Mouse (Mus musculus) right cerebral cortex, postnatal 10 days (tissue): ENCODE results near the gene Parg.
"Not testable (repeated sequence)": the region's sequence is repeated elsewhere in the genome, so short reads cannot be mapped to it uniquely, and the experiment has no call there.

ENCODE experiments used
- DNase-seq, 2 experiments: peaks; one replicate each; pipeline ENCODE4 v3.0.0; 2021; ENCODE audit warnings: low spot score in 2 of 2

The Parg gene

DNA sequence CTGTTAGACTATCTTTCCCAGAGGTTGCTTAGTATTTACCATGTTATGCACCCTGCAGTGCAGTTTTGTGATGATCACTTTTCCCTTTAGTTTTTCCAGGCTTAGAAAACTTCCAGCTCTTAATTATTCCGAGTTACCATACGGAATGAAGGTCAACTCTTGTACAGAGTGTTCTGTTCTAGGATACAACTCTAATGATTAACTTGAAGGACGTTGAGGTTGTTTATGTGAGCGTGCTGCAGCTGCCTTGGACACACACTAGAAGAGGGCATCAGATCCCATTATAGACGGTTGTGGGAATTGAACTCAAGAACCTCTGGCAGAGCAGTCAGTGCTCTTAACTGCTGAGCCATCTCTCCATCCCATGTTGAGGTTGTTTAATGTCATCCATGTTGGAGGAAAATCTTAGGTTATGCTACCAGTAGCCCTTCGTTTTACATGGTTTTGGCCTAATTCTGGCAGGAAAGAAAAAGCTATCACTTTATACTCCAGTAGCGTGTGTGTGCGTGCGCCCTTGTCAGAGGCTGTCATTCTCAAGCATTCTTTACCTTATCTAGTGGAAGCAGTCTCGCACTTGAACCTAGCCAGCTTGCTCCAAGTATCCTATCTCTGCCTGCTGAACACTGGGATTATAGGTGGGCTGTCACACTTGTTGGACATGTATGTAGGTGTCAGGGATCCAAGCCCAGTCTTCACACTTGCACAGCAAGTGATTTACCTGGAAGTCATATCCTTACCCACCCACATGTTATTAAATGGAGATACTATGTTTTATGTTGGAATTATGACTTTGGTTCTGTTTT, 22.2 kb upstream of the Parg start:
- no peak for DNase-seq

DNA sequence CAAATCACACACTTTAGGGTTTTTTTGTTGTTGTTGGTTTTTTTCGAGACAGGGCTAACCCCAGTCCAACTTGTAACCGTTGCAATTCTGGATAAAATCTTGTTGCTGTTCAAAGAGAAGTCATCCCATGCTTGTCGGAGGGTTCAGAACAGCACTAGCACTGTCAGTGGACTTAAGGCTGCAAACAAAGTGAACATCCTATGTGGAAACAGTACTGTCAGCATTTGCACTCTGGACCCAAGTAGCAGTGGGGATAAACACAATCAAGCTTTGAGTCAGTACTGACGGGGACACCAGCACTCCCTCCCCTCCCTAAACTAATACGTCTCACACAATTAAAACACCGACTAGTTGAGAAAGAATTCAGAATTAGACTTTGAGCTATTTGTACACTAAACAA, 20.9 kb upstream of the Parg start:
- no peak for DNase-seq

DNA sequence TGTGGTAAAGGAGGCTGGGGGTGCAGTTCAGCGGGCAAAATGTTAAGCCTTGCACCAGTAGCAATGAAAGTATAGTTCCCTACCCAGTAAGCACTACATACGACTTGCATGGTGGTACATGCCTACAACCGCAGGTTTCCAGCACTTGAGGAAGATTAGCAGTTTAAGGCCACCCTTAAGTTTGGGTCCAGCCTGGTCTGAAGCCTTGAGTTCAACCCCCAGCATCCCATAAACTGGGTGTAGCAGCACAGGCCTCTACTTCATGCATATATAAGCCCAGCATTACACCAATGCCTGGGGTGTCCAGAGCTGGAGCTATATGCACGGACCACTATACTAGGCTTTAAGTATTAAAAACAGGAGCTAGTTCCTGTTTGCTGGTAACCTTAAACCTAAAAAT, 17.9 kb upstream of the Parg start:
- DNase-seq, result no peak

DNA sequence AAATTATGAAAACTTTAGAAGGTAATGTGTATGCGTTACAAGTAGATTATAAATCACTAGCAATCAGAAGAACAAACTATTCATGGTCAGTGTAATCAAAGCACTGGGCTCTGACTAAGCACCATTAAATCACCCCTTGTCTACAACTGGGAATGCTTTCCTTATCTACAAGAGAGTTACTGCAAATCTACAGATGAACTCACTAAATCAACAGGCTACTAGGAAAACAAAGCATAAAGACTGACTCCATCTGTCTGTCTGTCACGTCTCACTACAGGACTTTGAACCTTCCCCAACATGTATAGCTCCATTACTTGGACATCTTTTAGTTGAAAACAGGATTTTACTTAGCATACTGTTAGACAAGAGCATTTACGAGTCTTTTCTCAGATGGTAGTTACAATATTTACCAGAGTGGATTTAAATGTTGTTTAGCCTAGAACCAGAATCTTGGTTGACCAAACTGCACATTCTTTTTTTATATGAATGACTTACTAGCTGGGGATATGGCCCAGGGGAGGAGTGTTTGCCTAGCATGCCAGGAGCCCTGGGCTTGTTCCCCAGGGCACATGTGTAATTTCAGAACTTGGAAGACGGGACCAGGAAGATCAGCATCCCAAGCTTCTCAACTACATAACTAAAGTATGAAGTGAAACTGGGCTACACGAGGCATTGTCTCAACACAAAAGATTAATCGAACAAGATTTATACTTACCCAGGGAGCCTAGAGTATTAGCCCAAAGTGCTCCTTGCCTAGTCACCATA, 10.9 kb upstream of the Parg start:
- no peak for DNase-seq

DNA sequence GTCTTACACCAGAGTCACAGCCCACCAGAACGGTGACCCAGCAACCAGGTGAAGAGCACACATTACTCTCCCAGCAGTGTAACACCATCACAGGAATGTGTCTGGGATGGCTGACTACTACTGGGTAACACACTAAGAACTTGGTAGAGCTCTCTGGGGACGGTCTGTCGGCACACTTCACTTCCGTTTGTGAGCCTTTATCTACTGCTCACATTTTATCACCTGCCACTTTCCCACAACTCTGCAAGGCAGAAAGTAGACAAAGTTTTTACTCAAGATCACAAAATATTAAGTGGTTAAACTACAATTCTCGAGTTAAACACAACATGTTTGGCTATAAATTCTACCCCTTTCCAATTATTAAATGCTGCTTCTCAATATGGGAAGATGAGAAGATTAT, 9.8 kb upstream of the Parg start:
- no peak for DNase-seq

DNA sequence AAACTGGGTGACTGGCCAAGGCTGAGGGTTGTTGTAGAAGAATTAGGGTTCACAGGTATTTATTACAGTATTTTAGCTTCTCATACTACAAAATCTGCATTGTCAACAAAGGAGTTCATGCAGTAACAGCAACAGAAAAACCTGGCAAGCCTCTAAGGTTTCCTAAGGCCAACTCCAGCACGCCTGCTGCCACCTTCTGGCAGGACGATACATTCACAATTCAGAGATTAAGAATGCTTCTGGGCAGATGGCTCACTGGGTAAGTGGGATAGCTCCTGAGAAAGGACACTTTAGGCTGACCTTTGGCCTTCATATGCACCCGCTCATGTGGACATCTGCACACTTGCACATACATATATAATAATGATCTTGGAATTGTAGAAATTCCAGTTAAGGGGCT, 9.3 kb upstream of the Parg start:
- peak; percentile 40 to 54 for DNase-seq

DNA sequence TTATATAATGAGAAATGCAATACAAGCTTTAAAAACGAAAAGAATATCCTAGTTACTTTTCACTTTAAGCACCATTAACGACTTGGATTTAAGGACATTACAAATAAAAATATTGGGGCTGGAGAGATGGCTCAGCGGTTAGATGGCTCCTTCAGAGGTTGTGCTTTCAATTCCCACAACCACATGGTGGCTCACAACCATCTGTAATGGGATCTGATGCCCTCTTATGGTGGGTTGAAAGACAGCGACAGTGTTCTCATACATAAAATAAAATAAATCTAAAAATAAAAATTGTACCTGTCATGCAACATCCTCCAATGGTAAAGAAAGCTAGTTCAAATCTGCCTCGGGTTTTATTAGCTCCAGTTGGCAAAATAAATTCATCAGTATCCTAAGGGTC, 8.2 kb upstream of the Parg start:
- DNase-seq, result not testable (repeated sequence)

DNA sequence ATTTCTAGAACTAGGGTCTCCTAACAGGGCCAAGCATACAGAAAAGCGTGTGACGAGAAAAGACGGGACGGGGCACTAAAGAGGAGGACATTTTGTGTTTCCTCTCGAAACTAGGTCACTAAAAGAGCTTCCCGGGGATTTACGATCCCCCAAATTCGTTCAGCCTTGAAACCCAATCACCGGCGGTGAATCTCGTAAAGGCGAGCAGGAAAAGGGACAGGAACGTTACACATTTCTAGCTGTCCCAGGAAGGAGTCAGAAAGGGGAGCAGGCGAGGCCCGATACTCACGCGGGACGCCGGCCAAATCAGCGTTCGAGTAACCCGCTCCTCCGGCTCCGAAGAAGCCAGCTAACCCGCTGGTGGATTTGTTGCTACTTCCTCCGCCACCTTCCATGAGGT, 395 bp upstream of the Parg start:
- no peak for DNase-seq

DNA sequence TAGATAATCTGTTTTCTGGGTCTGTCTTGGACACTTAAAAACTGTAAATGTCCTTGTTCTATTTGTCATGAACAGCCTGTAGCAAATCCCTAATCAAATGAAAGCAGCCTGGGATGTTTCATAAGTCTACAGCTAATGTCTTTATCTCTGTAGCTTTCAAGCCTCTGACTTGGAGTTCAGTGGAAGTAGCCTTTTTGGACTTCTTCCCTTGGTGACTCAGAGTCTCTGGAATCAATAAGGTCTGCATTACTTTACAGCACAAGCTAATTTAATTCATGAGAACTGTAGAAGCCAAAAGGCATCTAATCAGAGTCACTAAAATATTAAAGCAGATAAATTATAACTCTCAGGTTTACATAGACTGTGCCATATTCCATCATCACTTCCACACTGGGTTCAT, 24.9 kb downstream of the Parg start:
- DNase-seq, result no peak

DNA sequence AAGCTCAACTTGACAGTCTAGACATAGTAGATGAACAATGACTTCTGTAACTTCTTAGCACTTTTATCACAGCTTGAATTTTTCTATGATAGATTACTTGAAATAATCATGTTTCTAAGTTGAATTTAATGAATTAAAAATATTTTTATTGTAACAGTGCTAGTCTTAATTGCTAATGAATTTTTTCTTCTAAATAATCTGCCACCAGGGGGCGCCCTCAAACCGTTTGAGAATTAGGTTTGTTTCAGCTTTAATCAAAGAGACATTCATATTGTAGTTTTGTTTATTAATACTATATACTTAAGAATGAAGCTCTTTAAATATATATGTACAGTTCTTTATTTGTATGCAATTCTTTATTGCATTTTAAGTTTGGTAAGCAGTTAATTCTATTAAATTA, 27.2 kb downstream of the Parg start:
- peak; percentile 45 to 73 for DNase-seq

DNA sequence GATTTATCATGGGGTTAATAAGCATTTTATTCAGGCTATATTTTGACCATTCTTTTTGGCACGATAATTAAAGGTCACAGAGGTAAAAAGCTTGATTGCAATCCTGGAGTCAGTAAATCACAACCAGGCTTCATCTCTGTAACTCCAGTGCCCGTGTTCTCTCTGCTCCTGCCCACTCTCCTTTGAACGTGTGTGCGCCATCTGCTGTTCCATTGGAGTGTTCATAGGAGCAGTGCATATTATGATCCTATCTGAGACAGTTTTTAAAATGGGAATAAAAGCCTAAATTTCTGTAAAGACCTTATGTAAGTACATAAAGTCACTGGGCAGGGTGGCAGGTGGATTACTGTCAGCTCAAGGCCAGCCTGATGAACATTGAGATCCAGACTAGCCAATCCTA, 40.7 kb downstream of the Parg start:
- peak in 1 of 2 experiments; percentile 31 for DNase-seq

DNA sequence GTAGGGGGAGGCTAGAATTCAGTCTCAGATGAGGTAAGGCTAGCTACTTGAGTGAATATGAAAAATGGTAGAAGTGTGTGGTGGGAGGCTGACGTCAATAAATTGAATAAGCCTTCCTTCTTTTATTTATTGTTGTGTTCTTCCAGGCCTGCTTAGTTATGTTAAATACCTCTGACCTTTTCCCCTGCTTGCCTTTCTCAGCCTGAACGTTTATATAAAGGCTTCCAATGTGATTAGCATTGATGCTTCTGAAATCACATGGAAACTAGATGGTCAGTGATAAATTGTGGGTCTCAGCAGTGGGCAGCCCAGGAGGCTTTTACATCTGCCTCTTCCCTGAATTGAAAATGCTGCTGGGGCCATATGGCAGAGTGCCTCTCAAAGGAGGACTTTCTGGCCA, 44.3 kb downstream of the Parg start:
- DNase-seq, result no peak

DNA sequence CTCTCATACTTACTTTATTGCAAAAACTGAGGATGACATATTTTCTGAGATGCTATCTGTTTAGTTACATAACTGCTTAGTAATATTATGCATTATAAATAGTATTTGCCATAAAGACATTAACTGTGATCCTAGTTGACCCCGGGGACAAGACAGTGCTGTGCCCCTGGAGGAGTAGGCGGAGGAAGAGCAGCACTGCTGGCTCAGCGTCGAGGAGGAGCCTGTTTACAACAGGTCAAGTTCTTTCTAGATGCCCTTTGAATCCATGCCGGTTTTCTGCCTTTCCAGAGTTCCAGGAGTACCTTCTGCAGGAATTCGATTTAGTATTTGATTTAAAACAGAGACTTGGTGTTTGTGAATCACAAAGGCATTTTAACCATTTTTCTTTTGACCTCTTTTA, 47.9 kb downstream of the Parg start:
- DNase-seq, result no peak

DNA sequence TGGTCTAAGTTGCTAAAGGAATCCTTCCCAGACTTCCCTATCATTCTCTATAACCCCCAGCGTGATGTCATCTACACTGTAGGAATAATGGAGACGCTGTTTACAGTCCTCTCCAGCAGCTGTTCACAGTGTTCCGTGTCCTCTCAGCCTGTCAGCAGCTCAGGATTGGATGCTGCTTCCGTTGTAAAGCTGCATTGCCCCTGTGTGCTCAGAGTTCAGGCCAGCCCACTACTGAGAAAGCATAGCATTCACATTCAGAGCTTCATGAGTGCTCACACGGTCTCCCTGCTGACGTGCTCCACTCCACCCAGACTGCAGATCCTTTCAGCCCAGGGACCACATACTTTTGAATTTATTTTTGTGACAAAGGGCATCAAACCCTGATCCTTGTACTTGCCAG, 59.1 kb downstream of the Parg start:
- DNase-seq, result no peak

DNA sequence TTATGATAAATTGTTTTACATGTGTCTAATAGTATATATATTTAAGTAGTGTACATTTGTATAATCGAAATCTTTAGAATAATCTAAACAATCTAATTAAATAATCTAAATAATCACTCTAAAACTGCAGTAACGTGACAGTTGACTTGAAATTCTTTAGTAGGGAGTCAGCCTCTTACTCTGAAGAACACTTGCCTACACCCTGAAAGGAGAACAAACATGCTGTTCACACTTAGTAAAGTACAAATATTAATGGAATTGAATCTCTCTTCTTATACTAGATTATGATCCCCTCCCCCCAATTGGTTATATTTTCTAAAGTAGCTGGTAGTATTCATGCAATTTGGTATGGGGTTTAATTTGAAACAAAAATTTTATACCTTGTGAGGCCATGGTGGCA, 60.0 kb downstream of the Parg start:
- no peak for DNase-seq

DNA sequence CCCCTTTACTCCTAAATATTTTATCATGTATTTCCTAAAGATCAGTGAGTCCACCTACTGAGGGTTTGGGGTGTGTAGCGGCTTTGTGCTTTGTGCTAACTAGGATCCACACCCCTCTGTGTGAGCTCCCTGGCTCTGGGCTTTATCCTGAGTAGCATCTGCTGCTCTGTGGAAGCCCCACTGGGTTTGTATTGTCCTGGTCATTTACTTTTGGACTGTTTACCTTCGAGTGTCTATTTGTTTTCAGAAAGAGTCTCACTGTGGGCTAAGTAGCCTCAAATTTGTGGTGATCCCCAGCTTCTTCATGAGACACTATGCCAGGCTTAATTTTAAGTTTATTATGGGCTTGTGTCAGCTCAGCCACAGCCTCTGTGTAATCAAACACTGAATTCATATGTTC, 67.2 kb downstream of the Parg start:
- DNase-seq, result no peak

DNA sequence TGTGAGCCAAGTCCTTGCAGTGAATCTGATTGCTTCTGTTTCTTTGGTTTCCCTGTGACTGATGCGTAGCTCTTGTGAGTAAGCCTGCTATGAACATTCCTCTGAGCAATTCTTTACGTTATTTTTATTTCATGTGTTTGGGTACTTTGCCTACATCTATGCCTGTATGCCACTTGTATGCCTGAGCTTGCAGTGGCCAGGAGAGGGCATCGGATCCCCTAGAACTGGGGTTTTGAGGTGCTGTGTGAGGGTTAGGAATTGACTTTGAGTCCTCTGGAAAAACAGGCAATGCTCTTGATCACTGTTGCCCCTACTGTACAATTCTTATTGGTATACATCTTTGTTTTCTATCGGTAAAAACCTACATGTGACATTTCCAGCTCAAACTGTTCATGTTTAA, 67.8 kb downstream of the Parg start:
- no peak for DNase-seq

DNA sequence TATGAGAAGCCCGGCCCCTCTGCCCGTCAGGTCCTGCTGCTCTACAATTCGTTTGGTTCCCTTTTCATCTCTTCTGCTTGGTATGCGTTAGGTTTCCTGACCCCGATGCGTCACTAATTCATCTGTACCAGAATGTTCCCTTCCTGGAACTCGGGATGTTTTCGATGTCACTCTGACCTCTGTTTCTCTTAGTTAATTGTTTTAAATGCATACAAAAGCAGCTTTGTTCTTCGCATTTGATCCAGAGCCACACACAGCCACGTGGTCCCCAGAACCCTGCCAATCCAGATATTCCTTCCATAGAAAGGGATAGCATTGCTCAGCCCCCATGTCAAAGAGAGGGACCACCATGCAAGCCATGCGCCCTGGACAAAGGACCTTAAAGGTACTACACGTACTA, 99.9 kb downstream of the Parg start:
- peak; percentile 53 to 63 for DNase-seq

DNA sequence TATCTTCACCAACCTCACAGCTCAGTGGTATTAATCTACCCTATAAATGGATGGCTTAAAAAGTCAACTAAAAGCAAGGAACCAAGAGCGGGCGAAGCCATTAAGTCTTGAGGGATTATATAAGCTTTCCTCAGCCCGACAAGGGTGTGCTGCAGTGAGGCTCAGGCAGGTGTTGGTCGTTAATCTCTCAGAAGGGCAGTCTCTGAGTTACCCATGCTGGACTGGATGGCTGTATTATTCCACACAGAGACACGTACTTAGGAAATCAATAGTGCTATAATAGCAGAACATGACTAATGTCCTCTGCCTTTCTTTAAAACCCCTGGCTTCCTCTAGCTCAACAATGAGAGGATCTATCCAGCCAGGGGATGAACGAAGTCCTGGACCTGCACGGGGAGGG, 100.7 kb downstream of the Parg start:
- no peak for DNase-seq

DNA sequence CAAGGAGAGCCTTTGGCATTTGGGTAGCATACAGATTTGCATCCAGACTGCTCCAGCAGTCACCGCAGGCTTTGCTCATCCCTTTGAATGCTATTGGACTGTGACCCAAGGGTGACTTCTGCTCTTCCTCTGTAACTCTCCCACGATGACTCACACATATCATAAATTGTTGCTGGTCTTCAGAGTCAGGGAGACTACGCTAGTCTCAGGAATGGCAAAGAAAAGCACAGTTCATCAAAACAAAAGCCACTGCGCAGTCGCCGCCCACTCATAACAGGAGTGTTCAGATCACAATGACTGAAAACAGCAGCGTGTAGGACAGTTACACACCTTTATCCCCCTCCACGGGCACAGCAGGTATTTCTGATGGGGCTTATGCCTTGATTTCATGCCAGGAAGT, 103.2 kb downstream of the Parg start:
- no peak for DNase-seq

DNA sequence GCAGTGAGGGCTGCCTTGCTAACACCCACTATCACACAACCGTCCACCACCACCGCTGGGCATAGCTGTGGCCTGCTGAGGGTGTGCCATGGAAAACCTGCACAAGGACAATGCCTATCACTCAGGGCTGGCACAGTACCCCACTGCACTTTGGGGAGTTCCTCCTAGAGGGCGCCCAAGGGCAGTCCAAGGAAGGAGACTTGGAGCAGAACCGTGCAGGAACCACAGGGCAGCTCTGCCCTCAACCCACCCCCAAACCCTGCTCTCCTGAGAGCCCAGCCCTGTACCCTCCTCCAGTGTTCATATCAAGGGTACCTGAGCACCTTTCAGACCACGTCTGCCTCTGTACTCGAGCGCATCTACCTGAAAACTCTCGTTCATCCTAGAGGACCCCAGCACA, 108.1 kb downstream of the Parg start:
- DNase-seq, result peak; percentile 52 to 73

DNA sequence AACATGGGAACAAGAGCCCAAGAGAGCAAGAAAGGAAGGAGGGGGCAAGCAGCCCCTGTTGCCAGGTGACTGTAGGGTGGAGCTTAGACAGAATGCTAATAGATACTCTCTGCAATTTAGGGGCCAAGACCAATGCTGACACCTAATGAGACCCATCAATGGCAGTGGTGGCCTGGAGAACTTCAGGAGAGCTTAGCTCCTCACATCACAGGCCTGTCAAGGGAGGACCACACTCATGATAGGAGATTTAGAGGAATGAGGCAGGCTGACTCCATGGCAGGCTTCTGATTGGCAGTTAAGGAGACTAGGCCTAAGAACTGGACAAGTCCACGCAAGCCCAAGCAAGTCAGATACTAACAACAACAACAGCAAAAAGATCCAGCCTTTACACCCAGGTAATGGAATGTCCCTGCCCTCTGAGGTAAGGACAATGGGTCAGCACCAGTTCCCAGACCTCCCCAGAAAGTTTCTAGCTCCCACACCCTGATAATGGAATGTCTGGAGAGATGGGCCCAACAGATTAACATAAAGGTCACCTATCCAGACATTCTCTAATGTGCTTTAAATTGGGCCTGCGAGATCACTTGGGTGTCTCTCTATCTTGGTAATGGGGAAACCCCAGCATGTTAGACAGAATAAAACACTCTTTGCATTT, 109.8 kb downstream of the Parg start:
- no peak for DNase-seq

DNA sequence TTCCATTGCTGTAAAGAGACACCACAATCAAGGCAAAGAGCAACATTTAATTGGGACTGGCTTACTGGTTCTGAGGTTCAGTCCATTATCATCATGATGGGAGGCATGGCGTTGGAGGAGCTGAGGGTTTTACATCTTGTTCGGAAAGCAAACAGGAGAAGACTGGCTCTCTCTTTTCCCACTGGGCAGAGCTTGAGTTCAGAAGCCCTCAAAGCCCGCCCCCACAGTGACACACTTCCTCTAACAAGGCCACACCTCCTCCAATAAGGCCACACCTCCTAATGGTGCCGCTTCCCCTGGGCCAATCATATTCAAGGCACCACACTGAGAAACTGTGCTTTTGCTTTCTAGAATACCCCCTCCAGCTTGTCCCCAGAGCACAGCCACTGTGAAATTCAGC, 116.1 kb downstream of the Parg start:
- no peak for DNase-seq
